Mouse (Mus musculus) right cerebral cortex, postnatal 14 days (tissue): ENCODE data around the gene Tmc6.

Source experiments
- DNase-seq: peaks from one replicate; pipeline ENCODE4 v3.0.0; 2022

Tmc6 gene

DNA sequence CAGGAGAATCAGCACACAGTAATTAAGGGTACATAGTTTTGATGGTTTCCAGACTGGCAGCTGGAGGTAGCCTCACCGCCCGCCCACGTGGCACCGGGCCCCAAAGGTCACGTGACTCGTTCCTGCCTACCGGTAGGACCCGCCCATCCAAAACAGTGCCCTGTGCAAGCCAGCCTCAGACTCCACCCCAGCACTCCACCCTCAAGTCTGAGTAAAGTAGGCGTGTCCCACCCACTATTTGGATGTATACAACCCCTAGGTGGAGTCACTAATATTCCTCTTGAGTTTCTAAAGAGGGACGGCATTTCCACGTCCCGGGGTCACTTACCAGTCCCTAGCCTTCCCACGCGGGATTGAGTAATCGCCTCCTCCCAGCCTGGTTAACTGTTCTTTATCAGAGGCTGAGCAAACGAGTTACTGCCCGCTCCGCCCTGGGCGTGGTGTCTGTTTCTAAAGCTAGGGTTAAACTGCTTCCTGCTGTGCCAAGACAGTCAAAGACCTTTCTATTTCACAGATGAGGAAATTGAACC lies 1.4 kb downstream of the Tmc6 start:
- DNase-seq: no peak

DNA sequence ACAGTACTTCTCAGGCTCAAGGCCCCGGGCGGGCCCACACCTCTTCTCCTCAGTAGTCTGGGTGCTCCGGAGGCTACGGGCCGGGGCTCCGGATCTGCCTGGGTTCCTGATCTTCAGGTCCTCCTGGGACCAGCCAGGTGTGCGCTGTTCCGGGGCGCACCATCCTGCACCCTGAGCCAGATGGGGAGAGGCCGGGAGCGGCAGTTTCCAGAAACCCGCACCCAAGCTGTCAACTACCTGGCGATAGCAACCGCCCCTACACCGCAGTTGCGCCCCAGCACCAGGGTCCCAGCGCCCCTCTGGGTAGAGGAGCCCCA lies 1.8 kb downstream of the Tmc6 start:
- DNase-seq: no peak

DNA sequence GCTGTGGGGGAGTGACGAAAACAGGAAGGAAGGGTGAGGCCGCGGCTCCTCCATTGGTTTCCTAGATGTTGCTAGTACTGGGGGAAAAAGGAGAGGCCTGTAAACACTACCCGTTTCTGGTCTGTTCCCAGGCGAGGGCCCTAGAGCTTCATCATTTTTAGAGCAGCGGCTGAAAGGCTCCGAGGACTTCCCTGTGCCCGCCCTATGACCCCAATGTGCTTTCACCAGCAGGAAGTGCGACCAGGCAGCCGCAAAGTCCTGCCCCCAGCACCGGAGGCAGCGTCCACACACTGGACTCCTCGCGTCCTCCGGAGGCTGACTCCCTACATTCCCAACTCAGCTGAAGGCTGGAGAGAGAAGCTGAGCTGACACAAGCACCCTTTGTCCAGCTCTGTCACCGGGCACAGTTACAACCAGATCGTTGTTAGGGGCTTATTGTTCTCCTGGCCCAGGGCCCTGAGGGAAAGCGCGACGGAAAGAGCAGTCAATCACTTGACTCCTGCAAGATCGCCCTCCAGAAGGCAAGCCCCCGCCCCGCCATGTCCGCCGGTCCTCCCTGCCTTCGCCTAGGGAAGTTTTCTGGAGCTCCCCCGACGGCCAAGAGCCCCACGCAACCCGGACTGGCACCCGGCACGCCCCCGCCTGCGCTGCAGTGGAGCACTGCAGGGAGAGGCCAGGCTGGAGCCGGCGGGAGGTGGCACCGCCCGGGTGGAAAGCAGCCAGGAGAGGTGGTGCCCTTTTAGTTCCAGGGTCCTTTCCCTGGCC lies 2.4 kb downstream of the Tmc6 start:
- no peak for DNase-seq

DNA sequence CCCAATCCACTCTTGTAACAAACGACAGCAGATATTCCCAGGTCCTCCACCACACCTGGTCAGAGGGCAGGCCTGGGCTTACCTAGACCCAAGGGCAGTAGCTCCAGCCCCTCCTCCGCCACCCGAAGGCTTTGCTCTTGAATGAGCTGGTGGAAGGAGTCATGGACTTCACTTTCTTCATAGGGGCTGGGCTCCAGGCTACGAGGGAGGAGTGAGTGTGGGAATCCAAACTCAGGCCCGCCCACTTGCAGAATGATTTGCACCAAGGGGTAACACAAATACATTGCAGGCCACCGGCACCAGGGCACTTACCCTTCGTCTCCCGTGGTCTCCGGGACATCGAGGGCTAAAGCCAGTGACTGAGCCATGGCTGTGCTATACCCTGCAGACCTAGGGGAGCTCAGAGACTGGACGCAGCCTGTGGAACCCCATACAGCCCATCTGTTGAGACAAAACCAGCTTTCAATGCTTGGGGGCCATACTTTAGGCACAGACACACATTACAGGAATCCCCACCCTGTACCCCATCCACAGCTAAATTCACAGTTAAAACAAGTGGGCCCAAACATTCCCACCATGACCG lies 3.1 kb downstream of the Tmc6 start:
- no peak for DNase-seq

DNA sequence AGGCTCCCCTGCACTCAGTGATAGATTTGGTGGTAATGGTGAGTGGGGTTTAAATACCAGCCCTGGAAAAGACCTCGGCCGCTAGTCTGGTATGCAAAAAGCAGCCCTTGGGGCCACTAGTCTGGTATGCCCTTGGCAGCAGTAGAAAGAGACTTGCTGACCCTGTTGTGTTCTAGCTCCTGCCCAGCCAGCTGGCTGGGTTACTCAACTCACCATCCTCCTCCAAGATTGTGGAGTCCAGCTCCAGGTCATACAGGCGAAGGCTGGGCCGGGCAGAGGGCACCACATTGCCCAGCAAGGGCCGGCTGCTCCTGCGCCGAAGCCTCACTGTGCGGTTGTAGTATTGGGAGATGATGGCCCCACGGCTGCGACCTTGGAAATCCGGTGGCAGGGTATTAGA lies 4.0 kb downstream of the Tmc6 start:
- no peak for DNase-seq

DNA sequence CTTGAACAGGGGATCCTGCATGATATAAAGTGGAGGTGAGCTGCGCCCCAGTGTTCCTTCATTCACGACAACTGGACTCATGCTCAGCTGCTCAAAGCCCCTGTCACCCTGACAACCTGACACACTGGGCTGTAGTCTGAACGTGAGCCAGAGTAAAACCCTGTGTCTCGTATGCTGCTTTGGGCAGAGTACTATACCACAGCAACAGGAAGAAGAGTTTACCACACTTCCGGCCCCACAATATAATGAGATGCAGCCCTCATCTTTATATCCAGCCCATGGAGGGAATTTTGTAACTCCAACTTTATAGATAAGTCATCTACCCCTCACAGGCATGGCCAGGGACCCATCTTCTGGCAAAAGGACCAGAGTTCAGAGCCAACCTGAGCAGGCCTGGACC lies 4.9 kb downstream of the Tmc6 start:
- no peak for DNase-seq

DNA sequence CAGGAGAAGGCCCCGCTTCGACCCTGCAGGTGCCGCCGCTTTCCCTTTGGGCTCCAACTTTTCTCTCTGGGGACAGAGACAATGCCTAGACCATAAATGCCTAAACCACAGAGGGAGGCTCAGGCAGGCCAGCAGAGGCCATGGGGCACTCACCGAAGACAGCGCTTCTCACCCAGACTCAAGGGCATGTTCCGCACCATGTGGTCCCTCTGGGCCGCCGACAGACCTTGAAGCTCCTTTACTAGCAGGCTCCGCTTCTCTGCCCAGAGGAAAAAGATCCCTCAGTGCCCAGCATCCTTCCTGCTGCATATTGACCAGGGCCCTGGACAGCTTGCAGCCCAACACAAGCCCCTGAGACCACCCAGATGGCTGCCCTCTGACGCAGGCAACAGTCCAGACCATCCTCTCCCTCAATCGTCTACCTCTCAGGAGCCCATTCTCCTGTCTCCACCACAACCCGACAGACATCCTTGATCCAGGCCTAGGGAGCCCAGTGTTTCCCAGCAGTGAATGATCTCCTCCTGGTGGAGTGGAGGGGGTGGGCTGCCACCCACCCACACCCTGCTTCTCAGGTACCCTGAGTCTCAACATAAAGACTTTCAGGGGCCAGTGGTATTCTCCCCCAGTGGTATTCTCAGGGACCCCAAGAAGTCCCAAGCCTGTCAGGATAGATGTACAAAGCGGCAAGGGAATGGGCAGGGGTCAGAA lies 5.8 kb downstream of the Tmc6 start:
- no peak for DNase-seq

DNA sequence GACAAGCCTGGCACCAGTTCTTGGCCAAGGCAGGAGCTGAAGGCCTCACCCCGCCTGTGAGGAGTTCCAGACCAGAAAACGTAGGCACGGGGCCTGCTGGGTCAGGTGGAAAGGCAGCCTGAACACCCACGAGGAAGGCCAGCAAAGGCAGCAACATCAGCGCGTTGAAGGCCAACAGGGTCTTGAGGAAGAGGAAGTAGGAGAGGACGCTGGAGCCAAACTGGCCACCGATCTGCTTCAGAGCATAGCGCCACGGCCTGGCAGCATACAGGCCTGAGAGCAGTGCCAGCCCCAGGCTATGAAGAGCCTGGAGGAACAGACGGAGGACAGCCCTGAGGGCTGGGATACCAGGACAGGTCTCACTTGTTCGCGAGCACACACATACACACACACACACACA lies 6.5 kb downstream of the Tmc6 start:
- DNase-seq: no peak

DNA sequence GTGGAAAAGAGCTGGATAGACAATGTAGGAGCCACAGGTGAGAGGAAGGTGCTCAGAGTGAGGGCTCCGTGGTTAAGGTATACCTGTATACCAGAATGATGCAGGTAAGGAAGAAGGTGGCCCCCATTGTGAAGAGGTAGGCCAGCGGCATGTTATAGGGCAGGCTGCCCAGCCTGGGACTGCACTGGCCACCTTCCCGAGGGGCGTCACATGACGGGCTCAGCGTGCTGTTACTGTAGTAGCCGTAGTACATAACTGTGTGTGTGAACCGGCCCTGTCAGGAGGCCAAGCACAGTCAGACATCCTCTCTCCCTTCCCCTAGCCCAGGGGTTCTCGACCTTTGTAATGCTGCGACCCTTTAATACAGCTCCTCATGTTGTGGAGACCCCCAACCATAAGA lies 7.1 kb downstream of the Tmc6 start:
- DNase-seq: no peak

DNA sequence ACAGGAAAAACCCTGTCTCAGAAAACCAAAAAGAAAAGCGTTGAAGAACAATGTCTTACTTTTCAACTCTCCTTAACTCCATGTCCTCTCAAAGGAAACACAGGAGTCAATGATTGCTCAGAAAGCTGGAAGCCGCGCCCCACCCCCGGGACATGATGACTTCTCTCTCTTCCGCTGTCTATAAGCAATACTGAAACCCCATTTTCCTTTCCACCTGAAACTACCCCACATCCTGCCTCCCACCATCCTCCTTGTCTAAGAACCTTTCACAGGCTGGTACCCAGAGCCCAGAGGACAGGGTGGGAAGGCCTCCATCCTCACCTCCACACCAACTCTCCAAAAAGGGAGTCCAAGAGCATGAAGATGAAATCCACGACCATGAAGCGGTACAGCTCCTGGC lies 9.6 kb downstream of the Tmc6 start:
- no peak for DNase-seq

DNA sequence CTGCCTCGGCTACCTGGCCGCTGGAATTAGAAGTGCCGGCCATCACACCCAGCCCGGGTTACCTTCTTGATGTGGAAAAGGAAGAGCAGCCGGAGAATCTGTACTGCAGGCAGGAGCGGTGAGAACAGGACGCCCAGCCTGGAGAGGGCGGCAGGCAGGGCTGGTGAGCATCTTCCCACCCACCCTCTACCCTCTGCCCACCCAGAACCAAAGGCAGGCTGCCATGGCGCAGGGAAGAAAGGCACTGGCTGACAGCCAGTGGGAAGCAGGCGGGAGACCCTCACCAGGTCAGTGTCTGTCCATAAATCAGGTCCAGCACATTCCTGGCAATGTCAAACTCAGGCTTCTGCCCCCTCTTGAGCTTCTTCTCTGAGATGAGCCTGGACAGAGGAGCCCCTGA lies 11.6 kb downstream of the Tmc6 start:
- DNase-seq: no peak

DNA sequence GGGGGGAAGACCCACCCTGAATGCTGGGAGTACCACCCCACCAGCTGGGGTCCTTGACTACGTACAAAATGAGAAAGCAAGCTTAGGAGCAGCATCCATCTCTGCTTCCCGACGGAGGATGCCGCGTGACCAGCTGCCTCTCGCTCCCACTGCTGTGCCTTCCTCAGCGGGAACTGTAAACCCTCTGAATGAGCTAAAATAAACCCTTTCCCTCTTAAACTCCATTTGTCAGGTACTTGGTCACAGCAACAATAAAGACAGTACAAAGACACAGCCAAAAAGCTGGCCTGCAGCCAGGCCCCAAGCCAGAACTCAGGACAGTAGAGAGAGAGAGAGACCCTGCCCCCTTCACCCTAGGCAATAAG lies 12.3 kb downstream of the Tmc6 start:
- no peak for DNase-seq

DNA sequence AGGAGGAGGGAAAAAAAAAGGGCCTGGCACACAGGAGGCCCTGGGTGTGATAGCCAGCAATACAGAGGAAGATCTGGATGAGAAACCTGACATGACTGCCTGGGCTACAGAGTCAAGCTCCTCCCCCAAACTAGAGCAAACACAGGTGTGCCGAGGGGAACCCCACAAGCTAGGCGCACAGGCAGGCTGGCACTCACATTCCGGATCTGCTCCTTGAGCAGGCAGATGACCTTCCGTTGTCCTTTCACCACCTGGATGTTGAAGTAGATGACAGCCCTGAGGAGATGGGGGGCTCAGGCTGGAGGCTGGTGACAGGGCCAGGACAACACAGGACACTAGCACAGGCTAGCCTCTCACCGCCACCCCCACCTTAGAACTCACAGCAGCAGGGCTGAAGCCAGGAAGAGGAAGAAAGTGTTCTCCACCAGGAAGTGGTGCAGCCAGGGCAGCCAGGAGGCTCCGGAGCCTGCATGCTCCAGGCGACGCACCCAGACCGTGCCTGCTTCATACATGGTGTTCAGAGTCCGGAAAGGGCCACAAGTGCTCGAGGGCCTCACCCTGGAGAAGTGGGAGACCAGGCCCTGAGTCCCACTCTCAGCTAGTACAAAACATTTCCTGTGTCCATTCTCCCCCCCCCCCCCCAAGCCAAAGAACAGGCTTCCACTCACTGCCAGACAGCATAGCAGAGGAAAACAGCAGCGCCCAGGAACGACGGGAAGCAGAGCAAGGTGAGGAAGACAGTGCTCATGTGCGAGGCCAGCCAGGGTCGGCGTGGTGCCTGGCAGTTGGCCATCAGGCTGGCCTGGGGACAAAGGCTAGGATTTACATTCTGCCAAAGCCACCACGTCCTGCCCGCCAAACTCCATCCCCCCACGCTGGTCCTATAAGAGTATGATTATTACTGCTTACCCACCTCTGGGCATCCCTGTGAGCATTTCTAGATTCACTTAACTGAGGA lies 13.0 kb downstream of the Tmc6 start:
- DNase-seq: no peak

DNA sequence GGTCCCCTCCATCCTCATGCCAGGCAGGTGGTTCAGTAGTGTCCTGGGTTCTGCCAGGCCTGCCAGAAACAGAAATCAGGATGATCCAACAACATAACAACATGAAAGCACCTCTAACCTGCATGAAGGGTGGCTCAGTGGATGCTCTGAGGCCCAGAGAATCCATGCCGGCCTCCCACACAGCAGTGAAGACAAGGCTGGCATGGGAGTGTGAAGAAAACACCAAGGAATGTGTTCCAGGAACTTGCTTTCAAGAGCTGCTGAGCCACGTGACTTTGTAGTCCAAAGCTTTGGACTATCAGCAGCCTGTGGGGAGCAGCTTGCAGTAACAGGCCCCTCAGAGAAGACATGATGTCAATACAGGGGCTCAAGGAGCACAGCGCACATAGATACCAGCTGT lies 15.7 kb downstream of the Tmc6 start:
- DNase-seq: no peak

DNA sequence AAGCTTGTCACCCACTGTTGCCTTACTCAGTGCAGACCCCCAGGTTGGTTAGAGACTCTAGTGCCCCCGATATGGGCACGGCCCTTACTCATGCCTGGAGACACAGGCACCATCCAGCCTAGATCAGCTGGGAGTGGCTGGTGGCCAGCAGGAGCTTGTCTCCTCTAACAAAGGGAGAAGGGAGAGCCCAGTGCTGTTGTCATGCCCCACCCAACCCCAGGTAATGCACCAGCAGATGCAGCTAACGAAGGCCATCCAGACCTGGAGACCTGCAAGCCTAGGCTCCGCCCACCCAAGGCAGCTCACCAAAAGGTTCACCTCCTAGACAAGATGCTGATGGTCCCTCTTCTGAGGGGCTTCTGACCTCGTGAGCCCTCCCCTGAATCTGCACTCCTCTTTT lies 16.6 kb downstream of the Tmc6 start:
- DNase-seq: no peak

DNA sequence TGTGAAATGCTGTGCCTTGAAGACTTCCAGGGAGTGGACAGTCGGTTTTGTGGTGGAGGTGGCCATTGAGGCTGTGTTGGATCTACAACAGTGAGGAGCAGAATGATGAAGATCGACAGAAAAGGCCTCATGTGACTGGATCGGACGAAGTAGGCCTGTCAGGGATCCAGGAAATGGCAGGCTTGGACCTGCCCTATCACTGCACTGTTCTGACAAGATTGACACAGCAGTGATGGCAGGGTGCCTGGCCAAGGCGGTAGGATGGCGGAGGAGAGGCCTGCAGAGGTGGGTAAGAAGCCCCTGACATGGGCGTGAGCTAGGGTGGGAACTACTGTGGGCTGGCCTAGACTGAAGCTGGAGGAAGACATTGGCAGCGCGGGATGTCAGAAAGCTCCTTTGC lies 17.7 kb downstream of the Tmc6 start:
- no peak for DNase-seq

DNA sequence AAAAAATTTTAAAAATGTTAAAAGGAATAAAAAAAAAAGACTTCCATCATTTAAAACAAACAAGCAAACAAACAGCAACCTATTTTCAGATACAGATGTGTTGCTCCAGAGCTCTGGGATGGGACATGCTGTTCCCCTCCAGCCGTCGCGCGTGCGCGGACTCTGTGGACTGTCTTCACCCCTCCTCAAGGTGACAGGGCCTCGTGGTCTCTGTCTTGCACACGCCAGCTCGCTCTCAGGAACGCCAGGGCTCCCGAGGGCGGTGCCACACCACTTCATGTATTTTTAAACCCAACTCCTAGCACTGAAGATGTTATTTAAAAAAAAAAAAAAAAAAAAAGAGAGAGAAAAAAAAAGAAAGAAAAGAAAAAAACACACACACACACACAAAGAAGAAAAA lies 19.8 kb downstream of the Tmc6 start:
- DNase-seq: no peak

DNA sequence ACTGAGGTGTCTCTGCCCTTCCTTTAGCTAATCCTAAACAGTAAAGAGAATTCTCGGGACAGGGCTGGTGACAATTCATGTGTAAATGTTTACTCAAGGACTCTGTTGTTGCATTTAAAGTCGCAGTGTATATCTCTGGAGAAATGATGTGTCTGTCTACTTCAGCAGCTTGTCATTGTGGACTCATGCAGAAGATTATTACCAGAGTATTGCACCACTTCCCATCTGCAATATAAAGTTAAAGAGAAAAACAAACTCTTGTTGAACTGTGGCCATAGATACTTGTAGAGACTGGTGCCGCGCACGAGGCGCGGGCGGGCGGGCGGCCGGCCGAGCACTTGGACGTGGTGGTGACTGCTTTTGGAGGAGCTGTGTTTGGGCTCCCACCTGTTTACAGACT lies 20.2 kb downstream of the Tmc6 start:
- DNase-seq: no peak

DNA sequence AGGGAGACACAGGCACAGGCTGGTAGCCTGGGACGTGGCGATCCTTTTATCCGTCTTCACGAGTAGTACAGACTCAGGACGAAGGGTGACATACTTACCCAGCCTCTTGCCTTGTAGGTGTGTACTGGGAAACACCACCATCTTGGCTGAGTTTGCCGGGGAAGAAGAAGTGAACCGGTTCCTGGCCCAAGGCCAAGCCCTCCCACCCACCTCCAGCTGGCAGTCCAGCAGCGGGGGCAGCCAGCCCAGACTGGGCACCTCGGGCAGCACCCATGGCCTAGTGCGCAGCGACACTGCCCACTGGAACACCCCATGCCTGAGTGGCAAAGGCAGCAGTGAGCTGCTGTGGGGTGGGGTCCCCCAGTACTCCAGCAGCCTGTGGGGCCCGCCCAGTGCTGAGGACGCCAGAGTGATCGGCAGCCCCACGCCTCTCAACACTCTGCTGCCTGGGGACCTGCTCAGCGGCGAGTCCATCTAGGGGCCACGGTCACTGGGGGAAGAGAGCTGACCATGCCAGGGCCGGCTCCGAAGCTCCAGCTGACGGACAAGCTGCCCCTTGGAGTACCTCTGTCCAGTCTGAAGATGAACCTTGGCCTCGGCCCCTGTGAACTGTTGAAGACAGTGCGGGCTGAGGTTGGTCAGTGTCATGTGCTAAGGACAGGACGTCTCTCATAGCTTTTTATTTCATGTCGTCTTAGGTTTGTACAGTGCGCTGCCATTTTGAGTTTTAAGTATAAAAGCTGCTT lies 21.5 kb downstream of the Tmc6 start:
- no peak for DNase-seq

DNA sequence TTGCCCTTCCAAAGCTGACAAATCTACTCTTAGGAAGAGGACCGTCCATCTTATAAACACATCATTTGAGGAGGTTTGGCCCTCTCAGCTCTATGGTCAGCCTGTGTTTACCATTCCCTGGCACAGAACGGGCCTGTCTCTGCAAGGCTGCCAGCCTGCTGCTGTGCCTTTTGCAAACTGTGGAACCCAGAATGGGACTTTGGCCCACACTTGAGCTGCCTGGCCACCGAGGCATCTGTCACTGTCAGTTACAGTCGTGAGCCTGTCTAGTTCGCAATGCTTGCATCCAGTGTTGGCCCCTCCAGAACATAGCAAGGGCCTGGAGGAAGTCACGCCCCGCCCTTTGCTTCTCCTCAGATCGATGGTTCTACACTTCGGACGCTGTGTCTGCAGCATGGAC lies 22.7 kb downstream of the Tmc6 start:
- no peak for DNase-seq

DNA sequence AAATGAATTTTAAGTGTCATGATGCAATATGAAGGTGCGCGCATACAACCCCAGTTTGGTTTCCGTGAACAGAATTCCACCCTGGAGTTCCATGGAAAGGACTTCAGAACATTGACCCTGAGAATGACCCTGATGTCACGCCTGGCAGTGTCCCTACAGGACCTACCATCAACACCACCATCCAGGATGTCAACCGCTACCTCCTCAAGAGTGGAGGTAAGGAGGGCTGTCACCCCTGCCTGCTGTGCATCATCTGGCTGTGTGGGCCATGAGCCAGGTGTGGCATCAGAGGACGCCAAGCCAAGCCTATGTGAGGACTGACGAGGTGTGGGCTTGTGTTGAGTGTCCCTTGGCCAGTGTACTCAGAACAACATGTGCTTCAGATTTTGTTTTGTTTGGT lies 26.1 kb downstream of the Tmc6 start:
- no peak for DNase-seq

DNA sequence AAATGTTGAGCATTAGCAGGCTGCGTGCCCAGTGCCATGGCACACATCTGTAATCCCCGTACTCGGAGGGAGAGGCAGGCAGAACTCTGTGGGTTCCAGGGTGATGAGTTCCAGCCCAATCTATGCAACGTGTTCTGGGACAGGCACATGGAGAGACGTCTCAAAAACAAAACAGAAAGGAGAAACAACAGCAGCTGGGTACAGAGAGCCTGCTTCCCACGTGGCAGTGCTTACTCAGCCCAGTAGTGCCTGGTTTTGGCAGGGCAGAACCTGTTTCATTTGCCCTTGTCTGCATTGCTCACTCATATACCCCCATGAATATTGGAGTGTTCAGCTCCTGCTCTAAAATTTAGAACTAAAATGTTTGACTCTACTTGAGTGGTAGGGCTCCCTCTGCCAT lies 30.5 kb downstream of the Tmc6 start:
- DNase-seq: no peak

DNA sequence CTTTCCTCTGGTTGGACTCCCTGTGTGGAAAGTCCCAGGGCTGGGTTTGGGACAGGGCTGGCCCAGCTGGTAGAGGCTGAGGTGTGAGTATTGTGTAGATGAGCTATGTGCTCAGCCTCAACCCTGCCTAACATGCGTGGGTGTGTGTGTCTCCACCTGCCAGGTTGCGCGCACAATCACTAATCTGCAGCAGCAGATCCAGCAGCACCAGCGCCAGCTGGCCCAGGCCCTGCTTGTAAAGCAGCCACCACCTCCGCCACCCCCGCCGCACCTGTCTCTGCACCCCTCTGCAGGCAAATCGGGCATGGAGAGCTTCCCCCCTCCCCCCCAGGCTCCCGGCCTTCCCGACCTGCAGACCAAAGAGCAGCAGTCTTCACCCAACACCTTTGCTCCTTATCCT lies 32.6 kb downstream of the Tmc6 start:
- DNase-seq: no peak
